Mouse (Mus musculus) stomach, embryonic 14.5 days (tissue): ENCODE data around the gene F2rl3. TPM values are rescaled to one million over a fixed set of nuclear protein-coding genes. Genes with fewer than 3 reads are reported as not detected.

Experiments used
- ATAC-seq: fragments of 200-750 bp; cut with Nextera tagmentation; 2 replicates; pipeline ENCODE4 v1.8.0; 2017; ENCODE audit warnings: low read depth, moderate TSS enrichment; ENCODE audit not compliant: insufficient number of reproducible peaks, insufficient read depth, low FRiP score
- H3K27ac ChIP-seq: fragments of 300-500 bp; sonication (generic); 2 replicates; pipeline ENCODE4 v1.5.1; 2014; ENCODE audit warnings: mild to moderate bottlenecking, low read length, moderate library complexity, mixed read lengths
- H3K27me3 ChIP-seq: fragments of 300-500 bp; sonication (generic); 2 replicates; pipeline ENCODE4 v1.6.1; 2014; ENCODE audit warnings: low read length, control low read depth, mixed read lengths; ENCODE audit not compliant: control insufficient read depth, insufficient read depth
- H3K36me3 ChIP-seq: fragments of 300-500 bp; sonication (generic); 2 replicates; pipeline ENCODE4 v1.6.1; 2014; ENCODE audit warnings: mild to moderate bottlenecking, control low read depth, low read length, moderate library complexity, mixed read lengths; ENCODE audit not compliant: control insufficient read depth, insufficient read depth
- H3K4me1 ChIP-seq: fragments of 300-500 bp; sonication (generic); 2 replicates; pipeline ENCODE4 v1.6.1; 2014; ENCODE audit warnings: low read length, control low read depth, mixed read lengths; ENCODE audit not compliant: control insufficient read depth, insufficient read depth
- H3K4me2 ChIP-seq: fragments of 300-500 bp; sonication (generic); replicated peaks from 2 replicates; pipeline ENCODE4 v1.6.1; 2014; ENCODE audit warnings: low read depth, low read length, control low read depth
- H3K4me3 ChIP-seq: fragments of 300-500 bp; sonication (generic); 2 replicates; pipeline ENCODE4 v1.5.1; 2014; ENCODE audit warnings: low read depth, low read length, control low read depth
- H3K9ac ChIP-seq: fragments of 300-500 bp; sonication (generic); replicated peaks from 2 replicates; pipeline ENCODE4 v1.6.1; 2014; ENCODE audit warnings: low read depth, mild to moderate bottlenecking, control low read depth, low read length, moderate library complexity, mixed read lengths
- H3K9me3 ChIP-seq: fragments of 300-500 bp; sonication (generic); 2 replicates; pipeline ENCODE4 v1.6.1; 2016; ENCODE audit warnings: low read depth, low read length, control low read depth; ENCODE audit not compliant: control insufficient read depth
- WGBS: fragments of 180-500 bp; shearing (Covaris S2); extraction: QIAGEN DNeasy Blood & Tissue Kit; methylation state at CpG from one replicate; pipeline ENCODE4 v1.1.7; 2014; 5-methylcytosine and 5-hydroxymethylcytosine counted together
- polyA plus RNA-seq: library from polyadenylated mRNA; unstranded; fragments of >200 nt; fragmentation: Nextera tagmentation; extraction: Ambion mirVana; gene quantifications from 2 replicates; pipeline ENCODE4 v1.2.1, GENCODE M21; 2014

F2rl3 gene
- polyA plus RNA-seq, 1 experiment from 2014 or later, result 2.5 TPM

GRCm38 (mm10) chr8:72736868-72737267 lies 24.8 kb upstream of the F2rl3 start:
- H3K27ac ChIP-seq, result no peak overlapping the region

GRCm38 (mm10) chr8:72746061-72746460 lies 15.6 kb upstream of the F2rl3 start:
- no peaks in the 10 kb centered on the region for H3K4me1 ChIP-seq
- H3K27ac ChIP-seq, result no peak overlapping the region
- no peaks in the 10 kb centered on the region for H3K9me3 ChIP-seq
- 39% methylated on average over 5 of the region's 5 CpGs for WGBS
- no peak overlapping the region for H3K9ac ChIP-seq
- peaks cover 83% of the 10 kb centered on the region for H3K36me3 ChIP-seq
- H3K27me3 ChIP-seq, result no peaks in the 10 kb centered on the region
- ATAC-seq, result no peak
- H3K4me2 ChIP-seq, result no peak overlapping the region
- H3K4me3 ChIP-seq, result no peak overlapping the region

More at GRCm38 (mm10) chr8:72736868-72737267, 24.8 kb upstream of the F2rl3 start:
- Histone ChIP-seq H3K4me2 (no peak overlapping the region), H3K9ac (no peak overlapping the region), H3K9me3 (no peaks in the 10 kb centered on the region), H3K27me3 (no peaks in the 10 kb centered on the region), H3K4me3 (no peak overlapping the region), H3K4me1 (no peaks in the 10 kb centered on the region), H3K36me3 (peaks cover 80% of the 10 kb centered on the region)
- ATAC-seq, result no peak

GRCm38 (mm10) chr8:72749846-72750245 lies 11.8 kb upstream of the F2rl3 start:
- no peak overlapping the region for H3K27ac ChIP-seq
- no peaks in the 10 kb centered on the region for H3K27me3 ChIP-seq
- no peak for ATAC-seq
- no peak overlapping the region for H3K4me2 ChIP-seq
- H3K9ac ChIP-seq, result no peak overlapping the region
- H3K4me1 ChIP-seq, result no peaks in the 10 kb centered on the region
- H3K4me3 ChIP-seq, result no peak overlapping the region
- peaks cover 83% of the 10 kb centered on the region for H3K36me3 ChIP-seq
- WGBS, result 94% methylated on average over 26 of the region's 26 CpGs
- H3K9me3 ChIP-seq, result no peaks in the 10 kb centered on the region

- ATAC-seq, result no peak
- Histone ChIP-seq H3K27me3 (no peaks in the 10 kb centered on the region), H3K9me3 (no peaks in the 10 kb centered on the region), H3K9ac (no peak overlapping the region), H3K4me3 (no peak overlapping the region), H3K4me2 (no peak overlapping the region), H3K27ac (no peak overlapping the region), H3K36me3 (peaks cover 79% of the 10 kb centered on the region), H3K4me1 (no peaks in the 10 kb centered on the region)
- 98% methylated on average over 6 of the region's 6 CpGs for WGBS
Measured at GRCm38 (mm10) chr8:72750266-72750665, 11.4 kb upstream of the F2rl3 start.

GRCm38 (mm10) chr8:72751126-72751525 lies 10.6 kb upstream of the F2rl3 start:
- Histone ChIP-seq H3K9ac (no peak overlapping the region), H3K9me3 (no peaks in the 10 kb centered on the region), H3K27me3 (no peaks in the 10 kb centered on the region), H3K36me3 (peaks cover 81% of the 10 kb centered on the region), H3K4me2 (no peak overlapping the region), H3K27ac (no peak overlapping the region), H3K4me1 (no peaks in the 10 kb centered on the region), H3K4me3 (no peak overlapping the region)
- no peak for ATAC-seq
- 81% methylated on average over 3 of the region's 3 CpGs for WGBS

- Histone ChIP-seq H3K4me2 (no peak overlapping the region), H3K27ac (no peak overlapping the region), H3K9me3 (no peaks in the 10 kb centered on the region), H3K9ac (no peak overlapping the region), H3K27me3 (no peaks in the 10 kb centered on the region), H3K36me3 (peaks cover 81% of the 10 kb centered on the region), H3K4me3 (no peak overlapping the region), H3K4me1 (no peaks in the 10 kb centered on the region)
- ATAC-seq, result no peak
- 80% methylated on average over 3 of the region's 3 CpGs for WGBS
Measured at GRCm38 (mm10) chr8:72752289-72752688, 9.4 kb upstream of the F2rl3 start.

GRCm38 (mm10) chr8:72753165-72753564 lies 8.5 kb upstream of the F2rl3 start:
- WGBS, result 97% methylated on average over 9 of the region's 9 CpGs
- H3K4me3 ChIP-seq, result no peak overlapping the region
- H3K4me1 ChIP-seq, result no peaks in the 10 kb centered on the region
- H3K9me3 ChIP-seq, result no peaks in the 10 kb centered on the region
- H3K4me2 ChIP-seq, result no peak overlapping the region
- no peak for ATAC-seq
- H3K36me3 ChIP-seq, result peaks cover 78% of the 10 kb centered on the region
- H3K27ac ChIP-seq, result no peak overlapping the region
- no peaks in the 10 kb centered on the region for H3K27me3 ChIP-seq
- H3K9ac ChIP-seq, result no peak overlapping the region

GRCm38 (mm10) chr8:72753781-72754180 lies 7.9 kb upstream of the F2rl3 start:
- no peak overlapping the region for H3K4me3 ChIP-seq
- H3K4me2 ChIP-seq, result no peak overlapping the region
- 94% methylated on average over 2 of the region's 2 CpGs for WGBS
- peaks cover 75% of the 10 kb centered on the region for H3K36me3 ChIP-seq
- ATAC-seq, result no peak
- H3K27me3 ChIP-seq, result no peaks in the 10 kb centered on the region
- H3K9ac ChIP-seq, result no peak overlapping the region
- H3K9me3 ChIP-seq, result no peaks in the 10 kb centered on the region
- H3K27ac ChIP-seq, result no peak overlapping the region
- no peaks in the 10 kb centered on the region for H3K4me1 ChIP-seq

GRCm38 (mm10) chr8:72756031-72756430 lies 5.6 kb upstream of the F2rl3 start:
- Histone ChIP-seq H3K9me3 (no peaks in the 10 kb centered on the region), H3K4me1 (no peaks in the 10 kb centered on the region), H3K4me2 (no peak overlapping the region), H3K9ac (no peak overlapping the region), H3K36me3 (peaks cover 54% of the 10 kb centered on the region), H3K4me3 (no peak overlapping the region), H3K27me3 (no peaks in the 10 kb centered on the region), H3K27ac (no peak overlapping the region)
- no peak for ATAC-seq
- WGBS, result 100% methylated on average over 2 of the region's 2 CpGs
